ENCODE assay signal across 8 mouse cellular contexts in the genomic region with DNA sequence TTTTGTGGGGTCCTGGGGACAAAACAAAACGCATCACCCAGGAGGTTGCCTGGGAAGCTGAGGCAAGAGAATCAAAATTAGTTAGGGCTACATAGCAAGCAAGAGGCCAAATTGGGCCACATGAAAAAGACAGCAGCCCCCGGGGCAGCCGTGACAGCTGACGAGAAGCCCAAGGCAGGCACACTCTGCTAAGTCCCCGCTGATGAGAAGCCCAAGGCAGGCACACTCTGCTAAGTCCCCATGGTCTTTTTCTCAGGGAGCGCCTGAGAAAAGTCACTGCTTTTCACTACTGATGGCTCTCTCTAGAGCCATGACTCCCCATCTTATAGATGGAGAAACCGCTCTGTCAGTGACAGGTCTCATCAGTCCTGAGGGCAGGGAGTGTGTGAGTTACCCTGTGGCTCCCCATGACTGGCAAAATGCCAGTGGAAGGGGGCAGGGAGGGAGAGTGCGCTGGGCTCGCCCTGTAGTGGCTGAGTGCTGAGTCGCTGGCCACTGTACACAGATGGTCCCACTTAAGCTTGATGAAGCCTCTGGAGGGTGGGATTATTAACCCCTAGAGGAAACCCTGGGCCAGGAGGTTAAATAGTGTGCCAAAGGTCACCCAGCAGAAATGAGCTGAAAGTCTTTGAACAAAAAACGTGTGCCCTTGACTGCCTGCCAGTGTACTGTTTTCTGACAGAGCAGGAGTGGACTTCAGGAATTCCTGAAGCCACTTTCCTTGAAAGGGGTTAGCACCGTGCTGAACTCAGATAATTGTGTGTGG. TPM values are rescaled to one million over a fixed set of nuclear protein-coding genes. Genes with fewer than 3 reads are reported as not detected.
DNase-seq lines count a peak whose midpoint lies in the region; ATAC-seq and TF ChIP-seq lines count a peak whose summit lies in the region.

No protein-coding gene starts in this region.

- no peak overlapping the region for H3K27ac ChIP-seq in intestine, embryonic 16.5 days (ENCODE audit: low read length)
- H3K27ac ChIP-seq in liver, postnatal 0 days (ENCODE audit: low read depth): peak overlapping the region; percentile 83

- no peaks in the 10 kb centered on the region for H3K27me3 ChIP-seq in intestine, embryonic 16.5 days (replicated peaks; ENCODE audit: control insufficient read depth, insufficient read depth, low read length)
- H3K27me3 ChIP-seq in liver, postnatal 0 days (ENCODE audit: insufficient read depth, low read length): no peaks in the 10 kb centered on the region

- DNase-seq in heart, adult 11 months: peak; percentile 89
- DNase-seq in heart, adult 8-10 months (ENCODE audit: low spot score): no peak
- peak; percentile 87 for DNase-seq in liver, postnatal 0 days
- DNase-seq in ovary, postnatal 14 days (ENCODE audit: low spot score): peak; percentile 14
- no peak for DNase-seq in frontal cortex, postnatal 10 days (ENCODE audit: low spot score in 2 of 2)
- DNase-seq in layer of hippocampus, postnatal 10 days (ENCODE audit: low spot score in 2 of 2): no peak

- no peaks in the 10 kb centered on the region for H3K9me3 ChIP-seq in intestine, embryonic 16.5 days (ENCODE audit: control insufficient read depth, low read length)
- H3K9me3 ChIP-seq in liver, postnatal 0 days (ENCODE audit: low read length): no peaks in the 10 kb centered on the region

- peak; percentile 63 for ATAC-seq in erythroid progenitor cell, adult 5-6 weeks (replicated peaks; ENCODE audit: low FRiP score, poor library complexity, severe bottlenecking)
- peak; percentile 83 for ATAC-seq in intestine, embryonic 16.5 days
- ATAC-seq in liver, postnatal 0 days: peak; percentile 82

- 0 out of 2 replicates have a peak overlapping the region, but pooled peaks have one; percentile 28 for H3K9ac ChIP-seq in intestine, embryonic 16.5 days (ENCODE audit: low read depth, low read length)
- peak overlapping the region; percentile 39; the same call in 1 of the 2 replicates for H3K9ac ChIP-seq in liver, postnatal 0 days (replicated peaks)

- peak; percentile 44; the same call in 1 of the 2 replicates for TF ChIP-seq EP300 in liver, postnatal 0 days (IDR thresholded peaks at IDR 0.05; ENCODE audit: low read depth)

- 29% methylated on average over 12 of the region's 12 CpGs for WGBS in intestine, embryonic 16.5 days
- WGBS in liver, postnatal 0 days (ENCODE audit: insufficient replicate concordance): 28% methylated on average over 12 of the region's 12 CpGs

- no peak overlapping the region for H3K4me2 ChIP-seq in intestine, embryonic 16.5 days (ENCODE audit: low read depth, low read length)
- H3K4me2 ChIP-seq in liver, postnatal 0 days (ENCODE audit: low read depth, low read length): peak overlapping the region; percentile 65

- H3K4me1 ChIP-seq in intestine, embryonic 16.5 days (ENCODE audit: control insufficient read depth, insufficient read depth, low read length): peaks cover 9% of the 10 kb centered on the region
- H3K4me1 ChIP-seq in liver, postnatal 0 days (ENCODE audit: insufficient read depth): peaks cover 37% of the 10 kb centered on the region

- no peak for TF ChIP-seq CTCF in liver, postnatal 0 days (IDR thresholded peaks at IDR 0.05; ENCODE audit: low read depth)

- no peak overlapping the region for H3K4me3 ChIP-seq in intestine, embryonic 16.5 days (ENCODE audit: low read length)
- H3K4me3 ChIP-seq in liver, postnatal 0 days (ENCODE audit: low read depth, low read length): no peak overlapping the region

- no peaks in the 10 kb centered on the region for H3K36me3 ChIP-seq in intestine, embryonic 16.5 days (ENCODE audit: control insufficient read depth, insufficient read depth, low read length)
- no peaks in the 10 kb centered on the region for H3K36me3 ChIP-seq in liver, postnatal 0 days (replicated peaks; ENCODE audit: insufficient read depth, low read length)

RNA-seq across cellular contexts. Expression of a gene that starts 6.6 kb away (rescaled TPM):
- not detected for total RNA-seq in heart, adult 8-10 months (2022)
- not detected in 2 replicates for total RNA-seq in erythroid progenitor cell, adult 5-6 weeks (2015; ENCODE audit: low replicate concordance)
- not detected in 2 replicates for total RNA-seq in erythroid progenitor cell, adult 5-6 weeks (2017; ENCODE audit: low replicate concordance)
- not detected in 2 replicates for polyA plus RNA-seq in intestine, embryonic 16.5 days (2015; fragmentation: Nextera tagmentation; extraction: Ambion mirVana)
- not detected in 2 replicates for polyA plus RNA-seq in liver, postnatal 0 days (2015; fragmentation: Nextera tagmentation; extraction: Ambion mirVana)
- not detected for total RNA-seq in layer of hippocampus, postnatal 10 days (2021)

RNA-seq across cellular contexts. Expression of a gene that starts 25.4 kb away (rescaled TPM):
- total RNA-seq in heart, adult 8-10 months (2022): 10 to 100 TPM; 33.2 to 46.4 (median 38.5) TPM
- 33.9 and 55.3 TPM in 2 replicates for total RNA-seq in erythroid progenitor cell, adult 5-6 weeks (2015; ENCODE audit: low replicate concordance)
- total RNA-seq in erythroid progenitor cell, adult 5-6 weeks (2017; ENCODE audit: low replicate concordance): 67.9 and 85.7 TPM in 2 replicates
- 8.4 and 9.3 TPM in 2 replicates for polyA plus RNA-seq in intestine, embryonic 16.5 days (2015; fragmentation: Nextera tagmentation; extraction: Ambion mirVana)
- 5.3 and 6.4 TPM in 2 replicates for polyA plus RNA-seq in liver, postnatal 0 days (2015; fragmentation: Nextera tagmentation; extraction: Ambion mirVana)
- 10 to 100 TPM; 46.9 to 51.2 TPM for total RNA-seq in layer of hippocampus, postnatal 10 days (2021)

RNA-seq across cellular contexts. Expression of a gene that starts 27.0 kb away (rescaled TPM):
- 10 to 100 TPM in 1 of 4 experiments, 1 to 10 TPM in 3; 8.6 to 10.0 (median 9.0) TPM for total RNA-seq in heart, adult 8-10 months (2022)
- 2.9 TPM in 1 of 2 replicates, not detected in the other for total RNA-seq in erythroid progenitor cell, adult 5-6 weeks (2015; ENCODE audit: low replicate concordance)
- 1.7 and 7.1 TPM in 2 replicates for total RNA-seq in erythroid progenitor cell, adult 5-6 weeks (2017; ENCODE audit: low replicate concordance)
- 31.3 and 34.2 TPM in 2 replicates for polyA plus RNA-seq in intestine, embryonic 16.5 days (2015; fragmentation: Nextera tagmentation; extraction: Ambion mirVana)
- polyA plus RNA-seq in liver, postnatal 0 days (2015; fragmentation: Nextera tagmentation; extraction: Ambion mirVana): 7.7 and 9.3 TPM in 2 replicates
- total RNA-seq in layer of hippocampus, postnatal 10 days (2021): 10 to 100 TPM; 19.1 to 21.6 TPM

Comparison
In these comparisons a context has a peak if more than half of its experiments do, and no peak if none do; other contexts are left out.
1. DNase-seq: peak in heart, adult 11 months (single experiment), liver, postnatal 0 days (single experiment) and ovary, postnatal 14 days (single experiment); none in heart, adult 8-10 months (single experiment), frontal cortex, postnatal 10 days (0 of 2) and layer of hippocampus, postnatal 10 days (0 of 2).
2. Peak in every context shown above with its lines, with median percentiles within 50 percentile points of each other: ATAC-seq.